Mouse (Mus musculus) stomach, postnatal 0 days (tissue): ENCODE measurements around the gene Pola1. TPM values are rescaled to one million over a fixed set of nuclear protein-coding genes. Genes with fewer than 3 reads are reported as not detected.

Experiments
- ATAC-seq: fragments of 200-750 bp; cut with Nextera tagmentation; 2 replicates; pipeline ENCODE4 v1.8.0; 2017; ENCODE audit not compliant: low FRiP score, low TSS enrichment
- DNase-seq: peaks from one replicate; pipeline ENCODE4 v3.0.0-alpha.2; 2016; ENCODE audit warnings: low spot score
- H3K27ac ChIP-seq: fragments of 300-500 bp; sonication (generic); replicated peaks from 2 replicates; pipeline ENCODE4 v1.5.1; 2014; ENCODE audit warnings: mild to moderate bottlenecking, control low read depth
- H3K27me3 ChIP-seq: fragments of 300-500 bp; sonication (generic); 2 replicates; pipeline ENCODE4 v1.6.1; 2014; ENCODE audit warnings: low read length; ENCODE audit not compliant: control insufficient read depth, insufficient read depth
- H3K36me3 ChIP-seq: fragments of 300-500 bp; sonication (generic); 2 replicates; pipeline ENCODE4 v1.6.1; 2014; ENCODE audit warnings: low read length, mixed read lengths; ENCODE audit not compliant: control insufficient read depth, insufficient read depth
- H3K4me1 ChIP-seq: fragments of 300-500 bp; sonication (generic); replicated peaks from 2 replicates; pipeline ENCODE4 v1.6.1; 2014; ENCODE audit warnings: antibody characterized with exemption; ENCODE audit not compliant: control insufficient read depth, insufficient read depth
- H3K4me2 ChIP-seq: fragments of 300-500 bp; sonication (generic); replicated peaks from 2 replicates; pipeline ENCODE4 v1.6.1; 2014; ENCODE audit warnings: low read depth, mild to moderate bottlenecking, control low read depth, moderate library complexity
- H3K4me3 ChIP-seq: fragments of 300-500 bp; sonication (generic); 2 replicates; pipeline ENCODE4 v1.5.1; 2014; ENCODE audit warnings: low read depth, low read length, control low read depth
- H3K9ac ChIP-seq: fragments of 300-500 bp; sonication (generic); 2 replicates; pipeline ENCODE4 v1.6.1; 2014; ENCODE audit warnings: mild to moderate bottlenecking, low read length, control low read depth, mixed read lengths
- H3K9me3 ChIP-seq: fragments of 300-500 bp; sonication (generic); 2 replicates; pipeline ENCODE4 v1.6.1; 2016; ENCODE audit warnings: low read length; ENCODE audit not compliant: control insufficient read depth
- CTCF ChIP-seq: IDR thresholded peaks from 2 replicates; pipeline ENCODE4 v1.5.1; 2016; ENCODE audit warnings: antibody characterized with exemption, low read depth, mild to moderate bottlenecking, moderate library complexity
- EP300 ChIP-seq: optimal IDR thresholded peaks from 2 replicates; pipeline ENCODE3; 2016; ENCODE audit warnings: antibody characterized with exemption
- WGBS: fragments of 180-500 bp; shearing (Covaris S2); extraction: QIAGEN DNeasy Blood & Tissue Kit; methylation state at CpG from one replicate; pipeline ENCODE4 v1.1.7; 2014; 5-methylcytosine and 5-hydroxymethylcytosine counted together
- polyA plus RNA-seq: library from polyadenylated mRNA; unstranded; fragments of >200 nt; fragmentation: Nextera tagmentation; extraction: Ambion mirVana; gene quantifications from 2 replicates; pipeline ENCODE4 v1.2.1, GENCODE M21; 2015

The Pola1 gene
- polyA plus RNA-seq, 1 experiment from 2014 or later, result 3.7 TPM

- no peak overlapping the region for H3K27ac ChIP-seq
- H3K4me3 ChIP-seq, result no peak overlapping the region
- H3K4me2 ChIP-seq, result no peak overlapping the region
- no peaks in the 10 kb centered on the region for H3K27me3 ChIP-seq
- no peak for TF ChIP-seq EP300
- TF ChIP-seq CTCF, result no peak
- ATAC-seq (no peak), DNase-seq (no peak)
- no peaks in the 10 kb centered on the region for H3K36me3 ChIP-seq
- H3K4me1 ChIP-seq, result no peaks in the 10 kb centered on the region
- 27% methylated on average over 8 of the region's 11 CpGs for WGBS
- H3K9me3 ChIP-seq, result no peaks in the 10 kb centered on the region
- H3K9ac ChIP-seq, result no peak overlapping the region
Measured at GRCm38 (mm10) chrX:93279940-93280339, 352.0 kb downstream of the Pola1 start.

GRCm38 (mm10) chrX:93275689-93276088, 356.3 kb downstream of the Pola1 start:
- TF ChIP-seq EP300, result no peak
- TF ChIP-seq CTCF, result no peak
- H3K4me3 ChIP-seq, result no peak overlapping the region
- 42% methylated on average over 3 of the region's 3 CpGs for WGBS
- H3K27me3 ChIP-seq, result no peaks in the 10 kb centered on the region
- no peaks in the 10 kb centered on the region for H3K36me3 ChIP-seq
- no peaks in the 10 kb centered on the region for H3K9me3 ChIP-seq
- H3K9ac ChIP-seq, result no peak overlapping the region
- DNase-seq (no peak), ATAC-seq (no peak)
- no peak overlapping the region for H3K4me2 ChIP-seq
- no peak overlapping the region for H3K27ac ChIP-seq
- H3K4me1 ChIP-seq, result no peaks in the 10 kb centered on the region

Other genes with a start within 250 kb of the Pola1 start
- 1.1 and 1.5 TPM in 2 replicates for gene Pcyt1b, start 22.7 kb upstream of the Pola1 start, polyA plus RNA-seq
- 34.5 and 35.7 TPM in 2 replicates for gene Pdk3, start 200.0 kb upstream of the Pola1 start, polyA plus RNA-seq